Mouse (Mus musculus) E14TG2a.4 (cell line): ENCODE measurements around the gene Ppp1r18.

Source experiments
- H3K27me3 ChIP-seq: 2 replicates; pipeline ENCODE4 v1.6.1; 2014; ENCODE audit warnings: low read length, control low read depth; ENCODE audit not compliant: insufficient read depth
- H3K36me3 ChIP-seq: 2 replicates; pipeline ENCODE4 v1.6.1; 2014; ENCODE audit warnings: low read length, control low read depth; ENCODE audit not compliant: insufficient read depth
- H3K4me1 ChIP-seq: replicated peaks from 2 replicates; pipeline ENCODE4 v1.6.1; 2014; ENCODE audit warnings: low read depth, low read length, control low read depth
- H3K4me3 ChIP-seq: replicated peaks from 2 replicates; pipeline ENCODE4 v1.5.1; 2014; ENCODE audit warnings: mild to moderate bottlenecking, low read length
- H3K9me3 ChIP-seq: 2 replicates; pipeline ENCODE4 v1.6.1; 2014; ENCODE audit warnings: low read length, control low read depth
- CTCF ChIP-seq: conservative IDR thresholded peaks from 2 replicates; pipeline ENCODE4 v1.5.1; 2014; ENCODE audit warnings: low read length
- NANOG ChIP-seq: IDR thresholded peaks from 2 replicates; pipeline ENCODE4 v1.6.1; 2014; ENCODE audit warnings: borderline replicate concordance, low read length, mixed read lengths
- POU5F1 ChIP-seq: IDR thresholded peaks from 2 replicates; pipeline ENCODE4 v1.6.1; 2014; ENCODE audit warnings: low read length, borderline replicate concordance

Gene Ppp1r18

DNA sequence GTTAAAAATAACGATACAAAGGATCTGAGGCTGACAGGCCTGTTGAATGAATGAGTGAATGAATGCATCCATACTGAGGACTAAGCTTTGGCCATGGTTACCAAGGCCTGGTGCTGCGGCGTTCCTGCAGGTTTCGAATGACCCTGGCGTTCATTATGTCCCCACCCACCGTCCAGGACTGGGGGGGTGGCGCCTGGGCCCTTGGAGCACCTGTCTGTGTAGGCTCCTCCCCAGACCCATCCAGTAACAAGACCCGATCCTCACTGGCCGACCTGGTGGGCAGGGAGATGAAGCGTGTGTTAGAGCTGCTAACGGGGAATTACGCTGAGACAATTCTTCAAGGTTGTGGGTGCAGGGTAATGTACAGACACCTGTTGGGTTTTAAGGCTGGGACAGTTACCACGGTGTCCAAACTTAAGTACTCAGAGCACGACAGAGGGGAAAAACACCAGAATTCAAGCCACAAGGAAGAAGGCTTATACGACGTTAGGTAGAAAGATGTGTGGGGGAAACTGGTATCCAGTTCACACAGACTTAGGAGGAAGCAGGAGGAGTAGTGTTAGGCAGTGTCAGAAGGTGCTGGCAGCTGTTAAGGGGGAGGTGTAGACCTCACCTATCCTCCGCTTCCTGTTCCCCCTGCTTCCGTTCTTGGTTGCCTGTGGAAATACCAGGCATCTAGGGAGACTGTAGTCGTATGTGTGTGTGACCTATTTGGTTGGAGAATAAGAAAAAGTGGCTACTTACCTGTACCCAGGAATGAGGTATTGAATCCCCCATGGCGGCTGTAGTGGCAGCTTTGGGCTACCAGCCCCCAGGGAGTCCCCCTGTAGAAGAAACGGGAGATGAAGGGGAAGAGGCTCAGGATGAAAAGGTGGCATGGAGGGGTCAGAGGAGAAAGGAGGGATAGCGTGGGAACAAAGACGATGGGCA, 32.5 kb downstream of the Ppp1r18 start:
- Histone ChIP-seq H3K4me3 (peak overlapping the region; percentile 92), H3K4me1 (peaks cover 73% of the 10 kb centered on the region), H3K27me3 (no peaks in the 10 kb centered on the region), H3K9me3 (no peaks in the 10 kb centered on the region), H3K36me3 (peaks cover 46% of the 10 kb centered on the region)
- TF ChIP-seq NANOG (no peak), CTCF (no peak), POU5F1 (no peak)

DNA sequence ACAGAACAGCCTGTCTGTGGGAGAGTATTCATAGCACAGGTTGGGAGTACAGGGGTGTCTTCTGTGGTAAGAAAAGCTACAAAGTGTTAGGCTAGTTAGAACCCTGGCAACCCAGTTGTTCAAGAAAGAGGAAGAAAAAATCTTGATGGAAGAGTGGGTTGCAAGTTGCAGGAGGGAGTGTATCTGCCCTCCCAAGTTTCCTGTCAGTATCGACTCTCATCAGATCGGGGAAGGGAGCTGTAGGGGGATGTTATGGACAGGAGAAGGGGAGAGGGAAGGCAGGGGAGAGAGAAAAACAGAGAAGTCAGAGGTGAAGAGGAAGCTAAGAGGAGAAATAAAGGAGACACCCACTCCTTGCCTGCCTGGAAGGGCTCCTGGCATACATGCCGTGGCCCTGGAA, 35.2 kb downstream of the Ppp1r18 start:
- TF ChIP-seq POU5F1 (no peak), CTCF (no peak), NANOG (no peak)
- no peak overlapping the region for H3K4me3 ChIP-seq
- peaks cover 42% of the 10 kb centered on the region for H3K36me3 ChIP-seq
- H3K4me1 ChIP-seq: peaks cover 52% of the 10 kb centered on the region
- H3K9me3 ChIP-seq: no peaks in the 10 kb centered on the region
- H3K27me3 ChIP-seq: no peaks in the 10 kb centered on the region

DNA sequence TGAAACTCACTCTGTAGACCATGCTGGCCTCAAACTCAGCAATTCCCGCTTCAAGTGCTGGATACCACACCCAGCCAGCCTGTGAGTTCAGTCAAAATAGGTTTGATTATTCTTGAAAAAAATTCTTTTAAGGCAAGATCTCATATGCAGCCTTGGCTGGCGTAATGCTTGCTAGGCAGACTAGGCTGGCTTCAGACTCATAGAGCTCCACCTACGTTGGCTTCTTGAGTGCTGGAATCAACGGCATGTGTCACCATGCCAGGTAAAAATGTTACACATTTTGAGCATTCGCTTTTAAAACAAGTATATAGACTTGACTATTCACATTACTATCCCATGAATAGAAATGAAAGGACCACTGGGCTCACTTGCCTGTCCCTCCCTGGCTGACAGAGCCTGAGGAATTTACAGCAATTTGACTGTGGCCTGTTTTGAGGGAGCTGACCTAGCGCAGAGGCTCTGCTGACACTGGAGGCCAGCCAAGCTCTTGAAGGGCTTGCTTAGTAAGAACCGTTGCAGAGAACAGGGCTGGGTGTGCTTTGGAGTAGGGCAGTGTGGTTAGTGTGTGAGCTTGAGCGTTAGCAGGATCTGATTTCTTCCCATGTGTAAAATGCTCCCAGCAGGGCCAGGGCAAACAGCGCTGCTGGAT, 38.1 kb downstream of the Ppp1r18 start:
- Histone ChIP-seq H3K9me3 (no peaks in the 10 kb centered on the region), H3K36me3 (peaks cover 62% of the 10 kb centered on the region), H3K27me3 (no peaks in the 10 kb centered on the region), H3K4me1 (peaks cover 41% of the 10 kb centered on the region), H3K4me3 (no peak overlapping the region)
- TF ChIP-seq POU5F1: no peak
- TF ChIP-seq CTCF: no peak
- TF ChIP-seq NANOG: no peak

DNA sequence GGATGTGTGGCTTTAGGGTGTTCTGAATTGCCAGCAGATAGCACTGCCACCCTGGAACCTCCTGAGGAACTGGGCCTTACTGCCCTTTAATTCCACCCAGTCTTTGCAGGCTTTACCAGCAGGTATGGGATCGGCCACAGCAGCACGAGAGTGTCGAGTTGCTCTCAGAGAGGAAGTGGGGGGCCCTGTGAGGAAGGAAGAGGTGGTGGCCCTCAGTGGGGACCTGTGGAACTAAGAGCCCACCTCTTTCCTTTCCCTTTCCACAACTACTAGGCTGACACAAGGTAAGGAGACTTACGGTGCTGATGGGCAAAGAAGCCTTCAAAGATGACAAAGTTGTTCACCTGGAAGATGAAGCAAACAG, 38.6 kb downstream of the Ppp1r18 start:
- Histone ChIP-seq H3K9me3 (no peaks in the 10 kb centered on the region), H3K27me3 (no peaks in the 10 kb centered on the region), H3K4me3 (no peak overlapping the region), H3K36me3 (peaks cover 66% of the 10 kb centered on the region), H3K4me1 (peaks cover 44% of the 10 kb centered on the region)
- TF ChIP-seq POU5F1 (no peak), CTCF (no peak), NANOG (no peak)

DNA sequence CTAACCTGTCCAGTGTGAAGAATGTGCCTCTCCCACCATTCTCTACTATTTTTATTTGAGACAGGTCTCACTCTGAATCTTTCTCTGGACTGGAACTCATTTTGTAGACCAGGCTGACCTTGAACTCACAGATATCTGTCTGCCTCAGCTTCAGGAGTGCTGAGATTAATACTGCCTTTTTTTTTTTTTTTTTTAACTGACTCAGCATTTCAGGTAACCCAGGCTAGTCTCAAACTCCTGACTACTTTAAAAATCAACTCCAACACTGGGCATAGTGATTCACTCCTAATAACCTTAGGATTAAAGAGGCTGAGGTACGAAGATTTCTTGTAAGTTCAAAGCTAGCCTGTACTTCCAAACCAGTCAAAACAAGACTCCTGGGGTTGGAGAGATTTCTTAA, 40.2 kb downstream of the Ppp1r18 start:
- no peak overlapping the region for H3K4me3 ChIP-seq

DNA sequence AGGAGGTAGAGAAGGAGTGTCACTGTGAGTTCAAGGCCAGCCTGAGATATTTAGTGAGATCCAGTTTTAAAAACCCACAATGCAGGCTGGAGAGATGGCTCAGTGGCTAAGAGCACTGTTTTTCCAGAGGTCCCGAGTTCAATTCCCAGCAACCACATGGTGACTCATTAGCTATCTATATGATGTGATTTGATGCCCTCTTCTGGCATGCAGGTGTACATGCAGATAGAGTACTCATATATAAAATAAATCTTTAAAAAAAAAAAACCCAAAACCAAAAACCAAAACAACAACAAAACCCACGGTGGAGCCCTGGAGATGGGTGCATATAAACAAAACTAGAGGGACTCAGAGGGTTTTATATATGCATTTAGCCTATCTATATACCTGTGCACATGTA, 42.2 kb downstream of the Ppp1r18 start:
- Histone ChIP-seq H3K36me3 (peaks cover 77% of the 10 kb centered on the region), H3K27me3 (no peaks in the 10 kb centered on the region)

More for the DNA sequence above, 40.2 kb downstream of the Ppp1r18 start:
- no peaks in the 10 kb centered on the region for H3K27me3 ChIP-seq
- peaks cover 61% of the 10 kb centered on the region for H3K36me3 ChIP-seq
- peaks cover 40% of the 10 kb centered on the region for H3K4me1 ChIP-seq
- H3K9me3 ChIP-seq: no peaks in the 10 kb centered on the region
- TF ChIP-seq POU5F1 (no peak), NANOG (no peak), CTCF (no peak)

DNA sequence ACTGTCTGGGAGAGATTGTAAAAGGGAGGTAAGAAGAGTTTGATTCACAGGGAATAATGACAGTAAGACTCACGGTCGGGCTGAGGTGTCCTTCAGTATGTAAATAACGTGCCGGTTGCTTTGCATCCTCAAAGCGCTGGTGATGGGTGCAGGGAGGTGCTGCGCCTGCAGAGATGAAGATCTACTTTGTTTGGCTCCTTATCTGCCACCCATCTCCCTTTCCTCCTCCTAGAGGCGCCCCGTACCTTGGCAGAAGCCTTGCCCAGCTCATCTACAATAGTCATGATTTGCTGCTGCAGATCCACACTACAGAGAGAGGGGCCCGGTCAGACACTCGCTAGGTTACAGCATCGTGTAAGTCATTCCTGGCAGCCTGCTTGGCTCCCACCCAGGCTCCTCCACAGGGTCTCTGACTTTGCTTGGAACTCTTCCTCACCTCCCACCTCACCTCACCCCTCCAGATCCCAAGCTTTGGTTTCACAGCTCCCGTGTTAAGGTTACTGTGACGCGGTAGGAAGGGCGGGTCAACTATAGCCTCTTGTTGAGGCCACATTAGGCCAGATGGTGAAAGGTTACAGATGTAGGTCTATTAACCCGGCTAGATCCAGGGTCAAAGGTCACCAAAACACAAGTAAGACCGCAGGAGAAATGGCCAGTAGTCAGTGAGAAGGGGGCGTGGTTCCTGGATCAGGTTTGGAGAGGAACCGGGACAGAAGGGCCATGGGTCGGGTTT, 44.0 kb downstream of the Ppp1r18 start:
- H3K4me1 ChIP-seq: peaks cover 55% of the 10 kb centered on the region
- H3K27me3 ChIP-seq: no peaks in the 10 kb centered on the region
- peak overlapping the region; percentile 83 for H3K4me3 ChIP-seq
- H3K36me3 ChIP-seq: peaks cover 79% of the 10 kb centered on the region
- TF ChIP-seq POU5F1: no peak
- no peak for TF ChIP-seq NANOG
- no peak for TF ChIP-seq CTCF
- H3K9me3 ChIP-seq: no peaks in the 10 kb centered on the region

More for the DNA sequence above, 42.2 kb downstream of the Ppp1r18 start:
- Histone ChIP-seq H3K9me3 (no peaks in the 10 kb centered on the region), H3K4me1 (peaks cover 43% of the 10 kb centered on the region), H3K4me3 (no peak overlapping the region)
- TF ChIP-seq NANOG (no peak), POU5F1 (no peak), CTCF (no peak; the same call in 1 of the 2 replicates)

DNA sequence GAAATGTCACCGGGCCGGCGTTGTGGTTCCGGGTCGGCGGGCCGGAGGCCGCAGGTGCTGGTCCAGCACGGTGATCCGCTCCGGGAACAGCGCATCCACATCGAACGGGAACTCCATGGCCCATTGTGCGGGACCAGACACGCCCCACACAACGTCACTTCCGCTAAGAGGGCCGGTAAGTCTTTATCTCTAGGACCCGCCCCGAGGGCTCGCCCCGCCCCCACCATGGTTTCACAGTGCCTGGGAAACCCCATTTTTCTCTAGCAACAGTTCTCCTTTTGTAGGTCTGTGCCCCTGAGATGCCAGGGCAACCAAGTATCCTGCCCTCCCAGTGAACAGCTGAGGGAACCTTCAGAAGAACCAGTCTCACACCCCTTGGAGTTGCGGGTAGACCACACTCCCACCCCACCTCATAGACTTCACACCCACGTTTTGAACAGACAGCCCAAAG, 44.6 kb downstream of the Ppp1r18 start, which contains the start of gene Atat1:
TSS of gene Atat1 (minus strand) at position 157 of the 451 bp plus-strand sequence.
- Histone ChIP-seq H3K9me3 (no peaks in the 10 kb centered on the region), H3K27me3 (no peaks in the 10 kb centered on the region), H3K4me1 (peaks cover 61% of the 10 kb centered on the region), H3K4me3 (peak within 1 kb of the TSS; percentile 83), H3K36me3 (peaks cover 81% of the 10 kb centered on the region)
- no peak for TF ChIP-seq POU5F1
- no peak for TF ChIP-seq NANOG
- no peak for TF ChIP-seq CTCF
